Comparison of ENCODE assay signal across 19 mouse cellular contexts in genomic region chr3:69561686-69562085, GRCm38 (mm10). TPM values are rescaled to one million over a fixed set of nuclear protein-coding genes. Genes with fewer than 3 reads are reported as not detected.
DNase-seq lines count a peak whose midpoint lies in the region; ATAC-seq and TF ChIP-seq lines count a peak whose summit lies in the region.
"Had no signal": no experiment of that assay in that cellular context is flagged by ENCODE, and none has a peak within 500 bp of the region (broad histone marks: within the 10 kb centered on the region; RNA-seq: fewer than 3 reads in every experiment).

No protein-coding gene starts in this region.

- ATAC-seq in hindbrain, embryonic 11.5 days (ENCODE audit: low FRiP score) = 0 out of 2 replicates have a peak, but pooled peaks have one; percentile 19
- no peak for ATAC-seq in hindbrain, postnatal 0 days
- ATAC-seq: forebrain, embryonic 14.5 days; intestine, embryonic 15.5 days; liver, embryonic 12.5 days had no signal

- no peaks in the 10 kb centered on the region for H3K36me3 ChIP-seq in hindbrain, embryonic 11.5 days (ENCODE audit: control insufficient read depth, insufficient read depth, low read length)
- H3K36me3 ChIP-seq in hindbrain, postnatal 0 days (ENCODE audit: insufficient read depth, low read length) = no peaks in the 10 kb centered on the region
- H3K36me3 ChIP-seq: heart, embryonic 10.5 days; intestine, embryonic 15.5 days; liver, embryonic 12.5 days; lung, embryonic 15.5 days; neural tube, embryonic 13.5 days had no signal

- no peak overlapping the region for H3K4me3 ChIP-seq in hindbrain, embryonic 11.5 days (ENCODE audit: low read depth, low read length)
- H3K4me3 ChIP-seq in hindbrain, postnatal 0 days (ENCODE audit: low read length) = no peak overlapping the region
- H3K4me3 ChIP-seq: heart, embryonic 10.5 days; intestine, embryonic 15.5 days; liver, embryonic 12.5 days; lung, embryonic 15.5 days; neural tube, embryonic 13.5 days had no signal

- H3K9me3 ChIP-seq in hindbrain, embryonic 11.5 days (ENCODE audit: control insufficient read depth, low read length) = no peaks in the 10 kb centered on the region
- no peaks in the 10 kb centered on the region for H3K9me3 ChIP-seq in hindbrain, postnatal 0 days (ENCODE audit: low read length)
- H3K9me3 ChIP-seq: heart, embryonic 10.5 days; intestine, embryonic 15.5 days; liver, embryonic 12.5 days; lung, embryonic 15.5 days; neural tube, embryonic 13.5 days had no signal

- 84% methylated on average over 5 of the region's 5 CpGs for WGBS in hindbrain, embryonic 11.5 days
- 80% methylated on average over 5 of the region's 5 CpGs for WGBS in hindbrain, postnatal 0 days

- no peaks in the 10 kb centered on the region for H3K4me1 ChIP-seq in hindbrain, embryonic 11.5 days (replicated peaks; ENCODE audit: control insufficient read depth, insufficient read depth, low read length)
- no peaks in the 10 kb centered on the region for H3K4me1 ChIP-seq in hindbrain, postnatal 0 days (ENCODE audit: insufficient read depth, low read length)
- H3K4me1 ChIP-seq: liver, embryonic 12.5 days had no signal

- H3K9ac ChIP-seq in hindbrain, embryonic 11.5 days (ENCODE audit: low read depth, low read length) = no peak overlapping the region
- H3K9ac ChIP-seq in hindbrain, postnatal 0 days (replicated peaks; ENCODE audit: low read length) = no peak overlapping the region
- H3K9ac ChIP-seq: intestine, embryonic 15.5 days; liver, embryonic 12.5 days; lung, embryonic 15.5 days; neural tube, embryonic 13.5 days had no signal

- H3K4me2 ChIP-seq in hindbrain, embryonic 11.5 days (replicated peaks; ENCODE audit: low read depth, low read length) = no peak overlapping the region
- no peak overlapping the region for H3K4me2 ChIP-seq in hindbrain, postnatal 0 days (ENCODE audit: low read depth, low read length)
- H3K4me2 ChIP-seq: intestine, embryonic 15.5 days; liver, embryonic 12.5 days; lung, embryonic 15.5 days; neural tube, embryonic 13.5 days had no signal

- TF ChIP-seq CTCF in hindbrain, postnatal 0 days (IDR thresholded peaks at IDR 0.05; ENCODE audit: low read depth) = no peak

- H3K27ac ChIP-seq in hindbrain, embryonic 11.5 days (ENCODE audit: low read depth, low read length) = no peak overlapping the region
- H3K27ac ChIP-seq in hindbrain, postnatal 0 days = no peak overlapping the region
- H3K27ac ChIP-seq: heart, embryonic 10.5 days; intestine, embryonic 15.5 days; liver, embryonic 12.5 days; lung, embryonic 15.5 days; neural tube, embryonic 13.5 days had no signal

- H3K27me3 ChIP-seq in hindbrain, embryonic 11.5 days (ENCODE audit: control insufficient read depth, insufficient read depth, low read length) = no peaks in the 10 kb centered on the region
- H3K27me3 ChIP-seq in hindbrain, postnatal 0 days (ENCODE audit: insufficient read depth, low read length) = no peaks in the 10 kb centered on the region
- H3K27me3 ChIP-seq: intestine, embryonic 15.5 days; liver, embryonic 12.5 days; lung, embryonic 15.5 days; neural tube, embryonic 13.5 days had no signal

- peak; percentile 26 for DNase-seq in adrenal gland, adult 2 months
- DNase-seq in adrenal gland, adult 18-20 months (ENCODE audit: low spot score in 2 of 2) = no peak
- no peak for DNase-seq in hindbrain, embryonic 11.5 days (ENCODE audit: low spot score)
- DNase-seq in hindbrain, postnatal 0 days (ENCODE audit: low spot score) = no peak
- peak; percentile 18 for DNase-seq in lung, postnatal 10 days
- no peak for DNase-seq in lung, postnatal 36 days
- peak; percentile 66 to 76 for DNase-seq in kidney, postnatal 25 days
- no peak for DNase-seq in layer of hippocampus, postnatal 36 days
- DNase-seq: cerebellum, adult 8-10 months; gastrocnemius, postnatal 25 days; heart, postnatal 4 days; thymus, adult 18-20 months had no signal

RNA-seq across cellular contexts. Expression of gene B3galnt1, which starts 37.1 kb away (rescaled TPM):
- total RNA-seq in adrenal gland, adult 2 months (2021) = 10 to 100 TPM; 10.2 to 14.2 TPM
- polyA plus RNA-seq in adrenal gland, adult 2 months (2012; rRNA removed) = 6.0 and 6.4 TPM in 2 replicates
- 10 to 100 TPM; 12.8 to 13.1 TPM for total RNA-seq in adrenal gland, adult 18-20 months (2021)
- polyA plus RNA-seq in hindbrain, embryonic 11.5 days (2014; fragmentation: Nextera tagmentation; extraction: Ambion mirVana) = 45.4 and 46.6 TPM in 2 replicates
- total RNA-seq in hindbrain, postnatal 0 days (2014; rRNA removed) = 67.0 and 73.5 TPM in 2 replicates
- polyA plus RNA-seq in hindbrain, postnatal 0 days (2015; fragmentation: Nextera tagmentation; extraction: Ambion mirVana) = 90.6 and 91.2 TPM in 2 replicates
- total RNA-seq in layer of hippocampus, postnatal 36 days (2021) = 10 to 100 TPM; 42.2 to 43.1 TPM
- total RNA-seq: MEL had no signal

Comparison
In these comparisons a context has a peak if more than half of its experiments do, and no peak if none do; other contexts are left out.
1. DNase-seq: peak in adrenal gland, adult 2 months (single experiment), lung, postnatal 10 days (single experiment) and kidney, postnatal 25 days (2 of 2); none in adrenal gland, adult 18-20 months (0 of 2), hindbrain, embryonic 11.5 days (single experiment), hindbrain, postnatal 0 days (single experiment), lung, postnatal 36 days (single experiment) and layer of hippocampus, postnatal 36 days (0 of 2).